ENCODE assay signal across 22 mouse cellular contexts in genomic region chr9:34787915-34788314, GRCm38 (mm10).
"Had no signal": no experiment of that assay in that cellular context is flagged by ENCODE, and none has a peak within 500 bp of the region (broad histone marks: within the 10 kb centered on the region; RNA-seq: fewer than 3 reads in every experiment).

No protein-coding gene starts in this region.

- H3K9ac ChIP-seq: limb, embryonic 13.5 days; liver, embryonic 12.5 days; liver, embryonic 15.5 days; lung, embryonic 15.5 days; midbrain, embryonic 13.5 days; neural tube, embryonic 13.5 days had no signal

- H3K27ac ChIP-seq: kidney, postnatal 0 days; layer of hippocampus, adult 2 months; limb, embryonic 10.5 days; limb, embryonic 13.5 days; liver, embryonic 12.5 days; liver, embryonic 15.5 days; lung, embryonic 15.5 days; midbrain, embryonic 10.5 days; midbrain, embryonic 13.5 days; neural tube, embryonic 13.5 days had no signal

- ATAC-seq: liver, embryonic 12.5 days; midbrain, embryonic 13.5 days; midbrain, embryonic 16.5 days had no signal

- H3K36me3 ChIP-seq: limb, embryonic 10.5 days; limb, embryonic 13.5 days; liver, embryonic 12.5 days; liver, embryonic 15.5 days; lung, embryonic 15.5 days; midbrain, embryonic 10.5 days; midbrain, embryonic 13.5 days; neural tube, embryonic 13.5 days had no signal

- H3K27me3 ChIP-seq: limb, embryonic 13.5 days; liver, embryonic 12.5 days; liver, embryonic 15.5 days; lung, embryonic 15.5 days; megakaryocyte, embryonic 14.5 days; midbrain, embryonic 13.5 days; neural tube, embryonic 13.5 days had no signal

- H3K4me1 ChIP-seq: limb, embryonic 13.5 days; liver, embryonic 12.5 days; liver, embryonic 15.5 days; lung, embryonic 15.5 days; megakaryocyte, embryonic 14.5 days had no signal

- H3K4me3 ChIP-seq: layer of hippocampus, adult 2 months; limb, embryonic 10.5 days; limb, embryonic 13.5 days; liver, embryonic 12.5 days; liver, embryonic 15.5 days; lung, embryonic 15.5 days; megakaryocyte, embryonic 14.5 days; midbrain, embryonic 10.5 days; midbrain, embryonic 13.5 days; myocyte; neural tube, embryonic 13.5 days had no signal

- DNase-seq: kidney, adult 2 months; layer of hippocampus, adult 9-11 months; liver; lung, adult 18-20 months; lung, postnatal 10 days; lung, postnatal 36 days; right cerebral cortex, postnatal 14 days; right cerebral cortex, postnatal 4 days; thymus, postnatal 25 days had no signal

- H3K4me2 ChIP-seq: limb, embryonic 13.5 days; liver, embryonic 12.5 days; liver, embryonic 15.5 days; lung, embryonic 15.5 days; midbrain, embryonic 13.5 days; neural tube, embryonic 13.5 days had no signal

- H3K9me3 ChIP-seq: limb, embryonic 10.5 days; limb, embryonic 13.5 days; liver, embryonic 12.5 days; liver, embryonic 15.5 days; lung, embryonic 15.5 days; megakaryocyte, embryonic 14.5 days; midbrain, embryonic 10.5 days; midbrain, embryonic 13.5 days; neural tube, embryonic 13.5 days had no signal
